In the genomic region with DNA sequence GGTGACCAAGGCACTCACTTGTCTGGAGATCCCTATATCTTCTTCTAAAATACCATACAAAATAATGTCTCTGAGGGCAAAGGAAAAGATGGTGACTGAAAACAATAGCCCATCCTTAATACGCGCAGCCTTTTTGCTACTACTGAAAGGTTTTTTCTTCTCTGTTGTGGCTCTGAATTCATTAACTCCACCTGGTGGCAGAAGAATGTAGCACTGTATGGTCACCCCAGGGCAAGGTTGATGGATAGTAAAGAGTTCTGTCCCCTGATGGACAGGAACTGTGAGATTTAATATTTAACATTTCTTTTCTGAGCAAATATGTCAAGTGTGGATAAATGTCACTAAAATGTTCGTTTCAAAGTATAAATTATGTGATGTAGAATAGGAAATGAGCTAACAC, we compare ENCODE assay signal across 15 mouse cellular contexts.
DNase-seq lines count a peak whose midpoint lies in the region; ATAC-seq and TF ChIP-seq lines count a peak whose summit lies in the region.
"Had no signal": no experiment of that assay in that cellular context is flagged by ENCODE, and none has a peak within 500 bp of the region (broad histone marks: within the 10 kb centered on the region; RNA-seq: fewer than 3 reads in every experiment).

No protein-coding gene starts in this region.

- ATAC-seq in frontal cortex, adult (ENCODE audit: low TSS enrichment) = peak; percentile 64; the same call in 1 of the 2 replicates
- ATAC-seq in liver, postnatal 0 days = no peak
- no peak for ATAC-seq in liver, embryonic 12.5 days

- H3K36me3 ChIP-seq in liver, postnatal 0 days (replicated peaks; ENCODE audit: insufficient read depth, low read length) = no peaks in the 10 kb centered on the region
- no peaks in the 10 kb centered on the region for H3K36me3 ChIP-seq in liver, embryonic 12.5 days
- H3K36me3 ChIP-seq: limb, embryonic 12.5 days; liver, embryonic 15.5 days had no signal

- H3K27me3 ChIP-seq in liver, postnatal 0 days (ENCODE audit: insufficient read depth, low read length) = no peaks in the 10 kb centered on the region
- H3K27me3 ChIP-seq in liver, embryonic 12.5 days (replicated peaks) = no peaks in the 10 kb centered on the region
- H3K27me3 ChIP-seq: limb, embryonic 12.5 days; liver, embryonic 15.5 days had no signal

- no peak overlapping the region for H3K4me2 ChIP-seq in liver, postnatal 0 days (ENCODE audit: low read depth, low read length)
- H3K4me2 ChIP-seq in liver, embryonic 12.5 days = no peak overlapping the region
- H3K4me2 ChIP-seq: hindbrain, embryonic 14.5 days; limb, embryonic 12.5 days; liver, embryonic 15.5 days; midbrain, embryonic 11.5 days had no signal

- DNase-seq in frontal cortex, postnatal 36 days (ENCODE audit: low spot score in 2 of 2) = no peak
- DNase-seq in liver, postnatal 0 days = no peak
- DNase-seq in ES-CJ7 (ENCODE audit: low read depth, low spot score) = peak; percentile 10
- peak; percentile 7 for DNase-seq in brain, embryonic 14.5 days (ENCODE audit: low read depth)
- no peak for DNase-seq in spleen, adult 18-20 months
- DNase-seq: cerebellum, adult 2 months; kidney, adult 8-10 months; right cerebral cortex, postnatal 4 days; thymus, adult 18-20 months had no signal

- TF ChIP-seq POLR2A in brain, embryonic 14.5 days (IDR thresholded peaks at IDR 0.05; ENCODE audit: borderline replicate concordance, extremely low read depth, insufficient read depth, insufficient read length, poor library complexity, severe bottlenecking) = no peak

- 61% methylated on average over 3 of the region's 3 CpGs for WGBS in liver, postnatal 0 days (ENCODE audit: insufficient replicate concordance)
- 64% methylated on average over 3 of the region's 3 CpGs for WGBS in liver, embryonic 12.5 days (ENCODE audit: insufficient replicate concordance)

- TF ChIP-seq EP300 in liver, postnatal 0 days (IDR thresholded peaks at IDR 0.05; ENCODE audit: low read depth) = no peak

- H3K27ac ChIP-seq in liver, postnatal 0 days (ENCODE audit: low read depth) = no peak overlapping the region
- no peak overlapping the region for H3K27ac ChIP-seq in liver, embryonic 12.5 days
- H3K27ac ChIP-seq: hindbrain, embryonic 14.5 days; limb, embryonic 12.5 days; liver, embryonic 15.5 days had no signal

- H3K4me1 ChIP-seq in liver, postnatal 0 days (ENCODE audit: insufficient read depth) = no peaks in the 10 kb centered on the region
- no peaks in the 10 kb centered on the region for H3K4me1 ChIP-seq in liver, embryonic 12.5 days
- H3K4me1 ChIP-seq: limb, embryonic 12.5 days; liver, embryonic 15.5 days had no signal

- no peak overlapping the region for H3K4me3 ChIP-seq in liver, postnatal 0 days (ENCODE audit: low read depth, low read length)
- no peak overlapping the region for H3K4me3 ChIP-seq in liver, embryonic 12.5 days
- H3K4me3 ChIP-seq: limb, embryonic 12.5 days; liver, embryonic 15.5 days had no signal

- peak; percentile 15; the same call in 1 of the 2 replicates for TF ChIP-seq CTCF in liver, postnatal 0 days (IDR thresholded peaks at IDR 0.05; ENCODE audit: low read depth)
- peak; percentile 17; the same call in 1 of the 2 replicates for TF ChIP-seq CTCF in brain, embryonic 14.5 days (IDR thresholded peaks at IDR 0.05; ENCODE audit: borderline replicate concordance, extremely low read depth, insufficient read depth, insufficient read length)

- no peak overlapping the region for H3K9ac ChIP-seq in liver, postnatal 0 days (replicated peaks)
- H3K9ac ChIP-seq in liver, embryonic 12.5 days = no peak overlapping the region
- H3K9ac ChIP-seq: hindbrain, embryonic 14.5 days; limb, embryonic 12.5 days; liver, embryonic 15.5 days had no signal

- H3K9me3 ChIP-seq in liver, postnatal 0 days (ENCODE audit: low read length) = no peaks in the 10 kb centered on the region
- no peaks in the 10 kb centered on the region for H3K9me3 ChIP-seq in liver, embryonic 12.5 days (replicated peaks)
- H3K9me3 ChIP-seq: limb, embryonic 12.5 days; liver, embryonic 15.5 days had no signal

Comparison
In these comparisons a context has a peak if more than half of its experiments do, and no peak if none do; other contexts are left out.
1. DNase-seq: peak in ES-CJ7 (single experiment) and brain, embryonic 14.5 days (single experiment); none in frontal cortex, postnatal 36 days (0 of 2), liver, postnatal 0 days (single experiment) and spleen, adult 18-20 months (0 of 2).